Mouse (Mus musculus): ENCODE measurements around the gene Tgfbr3l.

The Tgfbr3l gene

DNA sequence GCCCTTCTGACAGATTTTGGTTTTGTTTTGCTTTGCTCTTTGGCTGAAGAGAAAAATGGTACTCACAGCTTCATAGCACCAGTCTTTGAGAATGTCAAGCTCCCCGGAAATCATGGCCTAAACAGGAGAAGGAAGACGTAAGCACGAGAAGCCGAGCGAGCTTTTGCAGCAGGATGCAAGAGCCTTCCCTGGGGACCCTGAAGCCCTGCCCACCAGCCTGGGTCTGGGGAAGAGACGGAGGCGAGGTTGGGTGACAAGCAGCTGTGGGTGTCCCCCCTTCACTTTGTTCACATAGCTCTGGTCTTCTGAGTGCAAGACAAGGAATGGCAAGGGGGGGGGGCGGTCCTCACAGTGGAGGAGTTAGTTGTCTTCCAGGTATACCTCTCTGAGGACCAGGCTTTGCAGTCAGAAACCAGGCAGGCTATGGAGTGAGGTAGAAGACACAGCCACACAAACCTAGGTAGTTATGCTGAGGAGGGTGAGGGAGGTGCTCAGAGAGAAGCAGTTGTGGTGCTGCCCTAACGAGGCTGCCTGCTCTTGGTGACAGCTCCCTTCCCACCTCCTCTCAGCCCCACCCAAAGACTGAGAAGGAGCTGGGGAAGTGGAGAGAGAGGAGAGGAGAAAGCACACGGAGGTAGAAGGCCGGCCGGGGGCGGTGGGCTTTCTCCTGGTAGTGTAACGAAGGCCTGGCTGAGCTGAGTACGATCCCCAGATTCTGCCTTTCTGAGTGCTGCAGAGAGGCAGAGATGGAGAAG, 17.3 kb downstream of the Tgfbr3l start:
- DNase-seq (ENCODE audit: low read depth, low spot score): no peak

DNA sequence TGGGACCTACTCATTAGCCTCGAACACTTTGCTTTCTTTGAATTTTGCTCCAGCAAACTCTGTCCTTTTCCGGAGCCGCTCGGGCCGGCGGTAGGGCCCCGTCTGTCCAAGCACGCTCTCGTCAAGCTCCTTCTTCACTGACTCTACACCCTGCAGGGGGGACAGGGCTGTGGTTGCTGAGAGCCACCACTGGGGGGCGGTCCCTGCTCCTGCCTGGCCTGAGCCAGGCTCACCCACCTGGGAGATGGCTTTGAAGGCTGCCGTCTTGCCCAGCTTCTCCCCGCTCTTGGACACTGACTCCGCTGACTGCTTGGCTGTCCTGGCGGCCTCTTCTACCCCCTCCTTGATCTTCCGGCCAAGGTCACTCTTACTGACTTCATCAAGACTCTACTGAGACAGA, 19.6 kb downstream of the Tgfbr3l start:
- no peak for DNase-seq (ENCODE audit: low read depth, low spot score)

DNA sequence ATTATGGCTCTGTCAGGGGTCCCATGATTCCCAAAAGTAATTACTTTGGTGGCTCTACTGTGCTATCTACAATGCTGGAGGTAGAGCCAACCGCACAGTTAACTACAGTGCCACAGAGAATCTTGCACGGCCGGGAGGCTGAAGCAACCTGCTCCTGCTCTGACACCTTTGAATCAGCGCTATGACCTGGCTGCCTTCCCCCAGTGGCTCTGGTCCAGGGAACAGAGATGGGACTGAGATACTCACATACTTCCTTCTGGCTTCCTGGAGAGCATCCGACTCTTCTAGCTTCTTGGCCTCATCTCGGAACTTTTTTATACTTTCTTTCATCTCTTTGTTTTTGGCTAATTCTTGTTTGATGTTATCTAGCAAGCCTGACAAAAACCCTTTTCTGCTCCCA, 21.6 kb downstream of the Tgfbr3l start:
- DNase-seq (ENCODE audit: low read depth, low spot score): no peak

DNA sequence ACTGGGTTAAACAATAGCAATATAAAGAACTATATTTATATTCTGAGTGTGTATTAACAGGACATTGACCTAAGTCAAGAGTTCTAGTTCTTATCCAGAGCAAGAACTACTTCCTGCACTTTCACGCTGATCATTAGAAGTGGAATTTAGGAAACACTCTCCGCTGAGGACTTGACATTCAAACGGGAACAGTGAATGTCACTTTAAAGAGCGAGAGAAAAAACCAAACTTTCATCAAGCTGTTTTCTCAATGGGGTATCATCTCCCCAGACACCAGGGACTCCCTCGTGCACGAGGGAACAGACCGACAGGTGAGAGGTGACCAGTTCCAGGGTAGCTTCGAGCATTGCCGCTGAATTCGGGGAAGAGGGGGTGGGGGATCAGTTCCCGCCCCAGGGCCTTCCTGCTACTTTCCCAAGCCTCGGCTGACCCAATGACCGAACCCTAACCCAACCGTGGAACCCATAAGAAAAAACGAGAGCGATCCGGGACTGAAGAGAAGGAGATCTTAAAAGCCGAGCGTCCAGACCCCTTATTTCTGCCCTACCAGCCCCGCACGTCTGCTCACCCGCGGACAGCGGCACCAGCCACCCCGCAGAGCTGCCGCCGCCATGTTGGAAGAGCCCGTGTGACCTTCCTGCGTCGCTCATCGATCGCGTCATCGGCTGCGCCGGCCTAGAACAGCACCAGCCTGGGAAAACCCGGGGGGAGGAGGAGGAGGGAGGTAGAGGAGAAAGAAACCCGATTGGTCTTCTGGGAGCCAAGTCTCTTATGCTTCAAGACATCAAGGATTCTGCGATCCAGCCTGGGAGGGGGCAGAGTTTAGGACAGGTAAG, 27.5 kb downstream of the Tgfbr3l start, which contains the start of gene Timm44:
Gene Timm44 (minus strand): TSS at position 639 of the 836 bp plus-strand sequence.
- DNase-seq (ENCODE audit: low read depth, low spot score): peak; percentile 94

DNA sequence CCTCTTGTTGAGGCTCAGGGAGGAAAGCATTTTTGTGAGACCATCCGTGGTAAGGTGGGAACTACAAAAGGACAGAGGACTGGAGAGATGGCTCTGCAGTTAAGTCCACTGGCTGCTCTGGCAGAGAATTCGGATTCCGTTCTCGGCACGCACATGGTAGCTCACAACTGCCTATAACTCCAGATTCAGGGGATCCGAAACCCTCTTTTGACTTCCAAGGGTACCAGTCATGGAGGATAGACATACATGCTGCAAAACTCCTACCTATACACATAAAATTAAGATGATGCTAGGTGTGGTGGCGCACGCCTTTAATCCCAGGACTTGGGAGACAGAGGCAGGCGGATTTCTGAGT, 28.1 kb downstream of the Tgfbr3l start:
- DNase-seq (ENCODE audit: low read depth, low spot score): no peak

DNA sequence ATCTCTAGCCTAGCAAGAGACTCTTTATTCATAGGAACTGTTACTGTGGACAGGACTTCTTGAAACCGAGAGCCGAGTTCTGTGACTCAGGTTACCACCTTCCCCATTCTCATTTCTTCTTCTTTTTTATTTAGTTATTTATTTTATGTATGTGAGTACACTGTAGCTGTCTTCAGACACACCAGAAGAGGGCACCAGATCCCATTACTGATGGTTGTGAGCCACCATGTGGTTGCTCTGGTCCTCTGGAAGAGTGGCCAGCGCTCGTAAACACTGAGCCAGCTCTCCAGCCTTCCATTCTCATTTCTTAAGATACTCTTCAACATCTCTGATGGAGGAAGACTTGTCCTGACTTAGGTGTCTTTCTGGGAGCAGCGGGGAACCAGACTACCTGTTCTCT, 44.7 kb downstream of the Tgfbr3l start:
- no peak for DNase-seq (ENCODE audit: low read depth, low spot score)

DNA sequence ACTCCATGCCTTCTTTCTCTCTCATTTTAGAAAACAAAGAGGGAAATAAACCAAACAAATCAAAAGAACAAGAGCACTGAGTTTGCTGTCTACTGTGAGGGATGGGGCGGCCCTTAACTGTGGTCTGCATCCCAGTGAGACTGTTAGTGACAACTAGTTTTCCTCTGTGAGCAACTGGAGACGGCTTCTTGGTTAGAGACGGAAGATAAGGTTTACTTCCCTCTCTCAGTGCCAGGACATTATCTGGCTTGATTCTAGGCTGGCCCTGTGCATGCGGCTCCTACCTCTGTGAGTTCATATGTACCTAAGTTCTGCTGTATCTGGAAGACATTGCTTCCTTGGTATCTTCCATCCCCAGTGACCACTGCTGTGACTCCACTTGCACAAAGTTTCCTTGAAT, 49.8 kb downstream of the Tgfbr3l start:
- no peak for DNase-seq (ENCODE audit: low read depth, low spot score)

All from skeletal muscle tissue, adult 2 months (tissue).